Mouse (Mus musculus): ENCODE data around the gene Sh3gl3. TPM values are rescaled to one million over a fixed set of nuclear protein-coding genes. Genes with fewer than 3 reads are reported as not detected.

Gene Sh3gl3
- polyA plus RNA-seq (2016; fragmentation: Nextera tagmentation; extraction: Ambion mirVana), result 6.3 and 10.7 TPM in 2 replicates

- peak within 1 kb of the TSS; percentile 81 for H3K27ac ChIP-seq
- WGBS, result 90% methylated on average over 3 of the region's 3 CpGs
- no peak for DNase-seq (ENCODE audit: low spot score)
- peaks cover 14% of the 10 kb centered on the region for H3K4me1 ChIP-seq (replicated peaks)
- H3K4me3 ChIP-seq, result peak within 1 kb of the TSS; percentile 81
- H3K27me3 ChIP-seq (ENCODE audit: insufficient read depth, poor library complexity, severe bottlenecking), result peaks cover 29% of the 10 kb centered on the region
- peaks cover 6% of the 10 kb centered on the region; the same call in 1 of the 2 replicates for H3K9me3 ChIP-seq
- H3K36me3 ChIP-seq, result no peaks in the 10 kb centered on the region
Observed at GRCm38 (mm10) chr7:82173540-82173939, at the start of gene Sh3gl3. Gene Sh3gl3 (plus strand): TSS chr7:82173840.

- Histone ChIP-seq H3K27ac (no peak overlapping the region), H3K9me3 (no peaks in the 10 kb centered on the region), H3K4me3 (no peak overlapping the region), H3K27me3 (ENCODE audit: insufficient read depth, poor library complexity, severe bottlenecking) (no peaks in the 10 kb centered on the region), H3K4me1 (replicated peaks) (no peaks in the 10 kb centered on the region), H3K36me3 (no peaks in the 10 kb centered on the region)
- no peak for DNase-seq (ENCODE audit: low spot score)
- WGBS, result 79% methylated on average over 1 of the region's 1 CpGs
Observed at GRCm38 (mm10) chr7:82138196-82138595, 35.4 kb upstream of the Sh3gl3 start.

- Histone ChIP-seq H3K36me3 (no peaks in the 10 kb centered on the region), H3K27ac (no peak overlapping the region), H3K4me1 (replicated peaks) (no peaks in the 10 kb centered on the region), H3K4me3 (no peak overlapping the region), H3K27me3 (ENCODE audit: insufficient read depth, poor library complexity, severe bottlenecking) (no peaks in the 10 kb centered on the region), H3K9me3 (no peaks in the 10 kb centered on the region)
- 87% methylated on average over 5 of the region's 5 CpGs for WGBS
- no peak for DNase-seq (ENCODE audit: low spot score)
Observed at GRCm38 (mm10) chr7:82147151-82147550, 26.5 kb upstream of the Sh3gl3 start.

GRCm38 (mm10) chr7:82164681-82165080 is 9.0 kb upstream of the Sh3gl3 start:
- Histone ChIP-seq H3K27me3 (ENCODE audit: insufficient read depth, poor library complexity, severe bottlenecking) (no peaks in the 10 kb centered on the region), H3K4me3 (no peak overlapping the region), H3K4me1 (replicated peaks) (no peaks in the 10 kb centered on the region), H3K27ac (no peak overlapping the region), H3K36me3 (no peaks in the 10 kb centered on the region), H3K9me3 (peaks cover 24% of the 10 kb centered on the region; the same call in 1 of the 2 replicates)
- 95% methylated on average over 14 of the region's 14 CpGs for WGBS
- DNase-seq (ENCODE audit: low spot score), result no peak

GRCm38 (mm10) chr7:82174571-82175326 is 1.1 kb downstream of the Sh3gl3 start:
- peak; percentile 87 for DNase-seq (ENCODE audit: low spot score)
- peaks cover 14% of the 10 kb centered on the region for H3K4me1 ChIP-seq (replicated peaks)
- H3K9me3 ChIP-seq, result peaks cover 6% of the 10 kb centered on the region; the same call in 1 of the 2 replicates
- H3K4me3 ChIP-seq, result peak overlapping the region; percentile 81
- no peaks in the 10 kb centered on the region for H3K36me3 ChIP-seq
- peak overlapping the region; percentile 81 for H3K27ac ChIP-seq
- under 1% methylated on average over 72 of the region's 72 CpGs for WGBS
- peaks cover 29% of the 10 kb centered on the region for H3K27me3 ChIP-seq (ENCODE audit: insufficient read depth, poor library complexity, severe bottlenecking)

- DNase-seq (ENCODE audit: low spot score), result no peak
Observed at GRCm38 (mm10) chr7:82175327-82175721, 1.7 kb downstream of the Sh3gl3 start.

GRCm38 (mm10) chr7:82176192-82176591 is 2.6 kb downstream of the Sh3gl3 start:
- Histone ChIP-seq H3K9me3 (peaks cover 6% of the 10 kb centered on the region; the same call in 1 of the 2 replicates), H3K4me1 (replicated peaks) (peaks cover 14% of the 10 kb centered on the region), H3K27me3 (ENCODE audit: insufficient read depth, poor library complexity, severe bottlenecking) (peaks cover 29% of the 10 kb centered on the region), H3K27ac (no peak overlapping the region), H3K36me3 (no peaks in the 10 kb centered on the region), H3K4me3 (no peak overlapping the region)
- 55% methylated on average over 3 of the region's 3 CpGs for WGBS
- DNase-seq (ENCODE audit: low spot score), result no peak

More at GRCm38 (mm10) chr7:82175327-82175721, 1.7 kb downstream of the Sh3gl3 start:
- Histone ChIP-seq H3K4me1 (replicated peaks) (peaks cover 14% of the 10 kb centered on the region), H3K27ac (peak overlapping the region; percentile 81), H3K4me3 (peak overlapping the region; percentile 81), H3K9me3 (peaks cover 6% of the 10 kb centered on the region; the same call in 1 of the 2 replicates), H3K36me3 (no peaks in the 10 kb centered on the region), H3K27me3 (ENCODE audit: insufficient read depth, poor library complexity, severe bottlenecking) (peaks cover 29% of the 10 kb centered on the region)
- WGBS, result under 1% methylated on average over 16 of the region's 16 CpGs

- Histone ChIP-seq H3K27ac (no peak overlapping the region), H3K36me3 (no peaks in the 10 kb centered on the region), H3K27me3 (ENCODE audit: insufficient read depth, poor library complexity, severe bottlenecking) (peaks cover 29% of the 10 kb centered on the region), H3K4me3 (no peak overlapping the region), H3K9me3 (peaks cover 6% of the 10 kb centered on the region; the same call in 1 of the 2 replicates), H3K4me1 (replicated peaks) (peaks cover 14% of the 10 kb centered on the region)
- WGBS, result 81% methylated on average over 5 of the region's 5 CpGs
- DNase-seq (ENCODE audit: low spot score), result no peak
Observed at GRCm38 (mm10) chr7:82177336-82177735, 3.7 kb downstream of the Sh3gl3 start.

- DNase-seq (ENCODE audit: low spot score), result no peak
- WGBS, result 86% methylated on average over 5 of the region's 5 CpGs
- no peak overlapping the region for H3K27ac ChIP-seq
- no peaks in the 10 kb centered on the region for H3K36me3 ChIP-seq
- peaks cover 9% of the 10 kb centered on the region for H3K27me3 ChIP-seq (ENCODE audit: insufficient read depth, poor library complexity, severe bottlenecking)
- no peaks in the 10 kb centered on the region for H3K4me1 ChIP-seq (replicated peaks)
- no peak overlapping the region for H3K4me3 ChIP-seq
- no peaks in the 10 kb centered on the region; the same call in 1 of the 2 replicates for H3K9me3 ChIP-seq
Observed at GRCm38 (mm10) chr7:82180919-82181318, 7.3 kb downstream of the Sh3gl3 start.

GRCm38 (mm10) chr7:82182781-82183180 is 9.1 kb downstream of the Sh3gl3 start:
- Histone ChIP-seq H3K27me3 (ENCODE audit: insufficient read depth, poor library complexity, severe bottlenecking) (no peaks in the 10 kb centered on the region), H3K27ac (no peak overlapping the region), H3K36me3 (no peaks in the 10 kb centered on the region), H3K4me3 (no peak overlapping the region), H3K9me3 (no peaks in the 10 kb centered on the region; the same call in 1 of the 2 replicates), H3K4me1 (replicated peaks) (no peaks in the 10 kb centered on the region)
- 27% methylated on average over 2 of the region's 2 CpGs for WGBS
- DNase-seq (ENCODE audit: low spot score), result no peak

- 0 out of 2 replicates have a peak, but pooled peaks cover 5% of the 10 kb centered on the region for H3K4me1 ChIP-seq (replicated peaks)
- H3K4me3 ChIP-seq, result no peak overlapping the region
- H3K27ac ChIP-seq, result no peak overlapping the region
- H3K36me3 ChIP-seq, result no peaks in the 10 kb centered on the region
- DNase-seq (ENCODE audit: low spot score), result no peak
- WGBS, result 93% methylated on average over 11 of the region's 11 CpGs
- no peaks in the 10 kb centered on the region for H3K27me3 ChIP-seq (ENCODE audit: insufficient read depth, poor library complexity, severe bottlenecking)
- no peaks in the 10 kb centered on the region for H3K9me3 ChIP-seq
Observed at GRCm38 (mm10) chr7:82191604-82192003, 18.0 kb downstream of the Sh3gl3 start.

- 91% methylated on average over 4 of the region's 4 CpGs for WGBS
- no peak for DNase-seq (ENCODE audit: low spot score)
- H3K9me3 ChIP-seq, result no peaks in the 10 kb centered on the region
- H3K27ac ChIP-seq, result no peak overlapping the region
- no peaks in the 10 kb centered on the region for H3K36me3 ChIP-seq
- H3K4me1 ChIP-seq (replicated peaks), result 0 out of 2 replicates have a peak, but pooled peaks cover 5% of the 10 kb centered on the region
- no peak overlapping the region for H3K4me3 ChIP-seq
- no peaks in the 10 kb centered on the region for H3K27me3 ChIP-seq (ENCODE audit: insufficient read depth, poor library complexity, severe bottlenecking)
Observed at GRCm38 (mm10) chr7:82192512-82192911, 18.9 kb downstream of the Sh3gl3 start.

- H3K4me3 ChIP-seq, result no peak overlapping the region
- no peak for DNase-seq (ENCODE audit: low spot score)
- 72% methylated on average over 7 of the region's 7 CpGs for WGBS
- H3K27ac ChIP-seq, result no peak overlapping the region
- H3K4me1 ChIP-seq (replicated peaks), result peaks cover 11% of the 10 kb centered on the region
- no peaks in the 10 kb centered on the region for H3K36me3 ChIP-seq
- no peaks in the 10 kb centered on the region for H3K9me3 ChIP-seq
- no peaks in the 10 kb centered on the region for H3K27me3 ChIP-seq (ENCODE audit: insufficient read depth, poor library complexity, severe bottlenecking)
Observed at GRCm38 (mm10) chr7:82203111-82203510, 29.5 kb downstream of the Sh3gl3 start.
